Mouse (Mus musculus) bone marrow, adult 2 months (tissue): ENCODE data around the gene Krtap1-5.

Source experiments
- CTCF ChIP-seq: fragments of 200-500 bp; IDR thresholded peaks from 2 replicates; pipeline ENCODE4 v1.5.1; 2011; ENCODE audit warnings: low read length, control low read depth; ENCODE audit not compliant: control insufficient read depth, insufficient read depth
- POLR2A ChIP-seq: fragments of 200-500 bp; IDR thresholded peaks from 2 replicates; pipeline ENCODE4 v1.6.1; 2011; ENCODE audit warnings: low read depth, mild to moderate bottlenecking, control low read depth, low read length, borderline replicate concordance; ENCODE audit not compliant: control insufficient read depth

GRCm38 (mm10) chr11:99556753-99557152 lies 24.1 kb downstream of the Krtap1-5 start, which contains the start of gene Krtap3-2:
- TF ChIP-seq CTCF, result no peak
- no peak for TF ChIP-seq POLR2A
